Mouse (Mus musculus) lung, embryonic 14.5 days (tissue): ENCODE measurements around the gene Tnp1. TPM values are rescaled to one million over a fixed set of nuclear protein-coding genes. Genes with fewer than 3 reads are reported as not detected.

Experiments
- ATAC-seq: fragments of 200-750 bp; cut with Nextera tagmentation; 2 replicates; pipeline ENCODE4 v1.8.0; 2017; ENCODE audit warnings: mild to moderate bottlenecking, moderate TSS enrichment, moderate library complexity; ENCODE audit not compliant: insufficient read depth
- DNase-seq: peaks from one replicate; pipeline ENCODE4 v3.0.0-alpha.2; 2015
- H3K27ac ChIP-seq: fragments of 300-500 bp; sonication (generic); 2 replicates; pipeline ENCODE4 v1.5.1; 2014; ENCODE audit warnings: low read depth, mild to moderate bottlenecking, moderate library complexity
- H3K27me3 ChIP-seq: fragments of 300-500 bp; sonication (generic); 2 replicates; pipeline ENCODE4 v1.6.1; 2014; ENCODE audit warnings: low read length, control low read depth; ENCODE audit not compliant: insufficient read depth
- H3K36me3 ChIP-seq: fragments of 300-500 bp; sonication (generic); 2 replicates; pipeline ENCODE4 v1.6.1; 2014; ENCODE audit warnings: control low read depth; ENCODE audit not compliant: insufficient read depth
- H3K4me1 ChIP-seq: fragments of 300-500 bp; sonication (generic); 2 replicates; pipeline ENCODE4 v1.6.1; 2014; ENCODE audit warnings: antibody characterized with exemption, control low read depth; ENCODE audit not compliant: insufficient read depth
- H3K4me2 ChIP-seq: fragments of 300-500 bp; sonication (generic); 2 replicates; pipeline ENCODE4 v1.6.1; 2014; ENCODE audit warnings: mild to moderate bottlenecking
- H3K4me3 ChIP-seq: fragments of 300-500 bp; sonication (generic); 2 replicates; pipeline ENCODE4 v1.5.1; 2014; ENCODE audit warnings: low read depth, low read length
- H3K9ac ChIP-seq: fragments of 300-500 bp; sonication (generic); 2 replicates; pipeline ENCODE4 v1.6.1; 2014
- H3K9me3 ChIP-seq: fragments of 300-500 bp; sonication (generic); 2 replicates; pipeline ENCODE4 v1.6.1; 2016; ENCODE audit warnings: low read depth, low read length, control low read depth
- CTCF ChIP-seq: IDR thresholded peaks from 2 replicates; pipeline ENCODE4 v1.5.1; 2016; ENCODE audit warnings: antibody characterized with exemption, low read depth
- WGBS: fragments of 180-500 bp; shearing (Covaris S2); extraction: QIAGEN DNeasy Blood & Tissue Kit; methylation state at CpG from one replicate; pipeline ENCODE4 v1.1.7; 2014; 5-methylcytosine and 5-hydroxymethylcytosine counted together
- polyA plus RNA-seq: library from polyadenylated mRNA; unstranded; fragments of >200 nt; fragmentation: Nextera tagmentation; extraction: Ambion mirVana; gene quantifications from 2 replicates; pipeline ENCODE4 v1.2.1, GENCODE M21; 2014

Gene Tnp1
- polyA plus RNA-seq, 1 experiment from 2014 or later = not detected

GRCm38 (mm10) chr1:73006847-73007246 is 8.9 kb downstream of the Tnp1 start:
- Histone ChIP-seq H3K36me3 (no peaks in the 10 kb centered on the region), H3K4me3 (no peak overlapping the region), H3K9ac (no peak overlapping the region), H3K9me3 (no peaks in the 10 kb centered on the region), H3K27ac (no peak overlapping the region), H3K27me3 (no peaks in the 10 kb centered on the region), H3K4me1 (no peaks in the 10 kb centered on the region), H3K4me2 (no peak overlapping the region)
- DNase-seq (no peak), ATAC-seq (no peak)
- TF ChIP-seq CTCF = no peak
- 97% methylated on average over 1 of the region's 1 CpGs for WGBS

- Histone ChIP-seq H3K9ac (no peak overlapping the region), H3K4me1 (no peaks in the 10 kb centered on the region), H3K27me3 (no peaks in the 10 kb centered on the region), H3K4me2 (no peak overlapping the region), H3K9me3 (no peaks in the 10 kb centered on the region), H3K4me3 (no peak overlapping the region), H3K27ac (no peak overlapping the region), H3K36me3 (no peaks in the 10 kb centered on the region)
- TF ChIP-seq CTCF = no peak
- ATAC-seq = no peak
- 84% methylated on average over 2 of the region's 2 CpGs for WGBS
- DNase-seq = no peak
Measured at GRCm38 (mm10) chr1:73004890-73005289, 10.8 kb downstream of the Tnp1 start.

- no peak overlapping the region for H3K4me3 ChIP-seq
- H3K4me1 ChIP-seq = no peaks in the 10 kb centered on the region
- WGBS = 39% methylated on average over 5 of the region's 5 CpGs
- no peak overlapping the region for H3K27ac ChIP-seq
- TF ChIP-seq CTCF = no peak
- H3K9me3 ChIP-seq = no peaks in the 10 kb centered on the region
- H3K4me2 ChIP-seq = no peak overlapping the region
- no peaks in the 10 kb centered on the region for H3K36me3 ChIP-seq
- no peak for DNase-seq
- H3K27me3 ChIP-seq = no peaks in the 10 kb centered on the region
- no peak overlapping the region for H3K9ac ChIP-seq
- ATAC-seq = no peak
Measured at GRCm38 (mm10) chr1:73002637-73003036, 13.1 kb downstream of the Tnp1 start.

GRCm38 (mm10) chr1:73001961-73002360 is 13.7 kb downstream of the Tnp1 start:
- H3K9ac ChIP-seq = no peak overlapping the region
- no peak overlapping the region for H3K4me3 ChIP-seq
- WGBS = 67% methylated on average over 5 of the region's 5 CpGs
- ATAC-seq (no peak), DNase-seq (no peak)
- no peaks in the 10 kb centered on the region for H3K36me3 ChIP-seq
- H3K4me1 ChIP-seq = no peaks in the 10 kb centered on the region
- no peak for TF ChIP-seq CTCF
- H3K9me3 ChIP-seq = no peaks in the 10 kb centered on the region
- H3K27ac ChIP-seq = no peak overlapping the region
- no peak overlapping the region for H3K4me2 ChIP-seq
- H3K27me3 ChIP-seq = no peaks in the 10 kb centered on the region

- 91% methylated on average over 5 of the region's 5 CpGs for WGBS
- Histone ChIP-seq H3K27ac (no peak overlapping the region), H3K4me1 (no peaks in the 10 kb centered on the region), H3K36me3 (no peaks in the 10 kb centered on the region), H3K4me3 (no peak overlapping the region), H3K27me3 (no peaks in the 10 kb centered on the region), H3K4me2 (no peak overlapping the region), H3K9ac (no peak overlapping the region), H3K9me3 (no peaks in the 10 kb centered on the region)
- DNase-seq (no peak), ATAC-seq (no peak)
- TF ChIP-seq CTCF = no peak
Measured at GRCm38 (mm10) chr1:72994751-72995528, 20.8 kb downstream of the Tnp1 start.

GRCm38 (mm10) chr1:72992944-72993464 is 22.7 kb downstream of the Tnp1 start:
- Histone ChIP-seq H3K4me2 (no peak overlapping the region), H3K27ac (no peak overlapping the region), H3K4me1 (no peaks in the 10 kb centered on the region), H3K9ac (no peak overlapping the region), H3K9me3 (no peaks in the 10 kb centered on the region), H3K4me3 (no peak overlapping the region), H3K36me3 (no peaks in the 10 kb centered on the region), H3K27me3 (no peaks in the 10 kb centered on the region)
- ATAC-seq (no peak), DNase-seq (no peak)
- 67% methylated on average over 2 of the region's 2 CpGs for WGBS
- no peak for TF ChIP-seq CTCF

GRCm38 (mm10) chr1:72992209-72992608 is 23.5 kb downstream of the Tnp1 start:
- 55% methylated on average over 2 of the region's 2 CpGs for WGBS

More at GRCm38 (mm10) chr1:72992209-72992608, 23.5 kb downstream of the Tnp1 start:
- Histone ChIP-seq H3K27me3 (no peaks in the 10 kb centered on the region), H3K9ac (no peak overlapping the region), H3K27ac (no peak overlapping the region), H3K9me3 (no peaks in the 10 kb centered on the region), H3K36me3 (no peaks in the 10 kb centered on the region), H3K4me1 (no peaks in the 10 kb centered on the region), H3K4me2 (no peak overlapping the region), H3K4me3 (no peak overlapping the region)
- no peak for TF ChIP-seq CTCF
- ATAC-seq (no peak), DNase-seq (no peak)
